Mouse (Mus musculus) spleen, postnatal 10 days (tissue): Measurements from ENCODE around the gene Lbx2.
A peak's percentile ranks its signal among the peaks of the same experiment; 100 is the strongest.

ENCODE experiments used
- DNase-seq, 2 experiments: peaks; one replicate each; pipeline ENCODE4 v3.0.0; 2021 to 2022; ENCODE audit warnings: low spot score in 2 of 2

The Lbx2 gene

GRCm38 (mm10) chr6:83070311-83071219 is 15.6 kb upstream of the Lbx2 start:
- peak in 1 of 2 experiments; percentile 47 for DNase-seq

GRCm38 (mm10) chr6:83071220-83071619 is 14.9 kb upstream of the Lbx2 start:
- no peak for DNase-seq

GRCm38 (mm10) chr6:83074979-83075378 is 11.2 kb upstream of the Lbx2 start:
- DNase-seq = no peak

GRCm38 (mm10) chr6:83077630-83078323 is 8.4 kb upstream of the Lbx2 start, which contains the start of gene Pcgf1:
Gene Pcgf1 (plus strand): TSS chr6:83077869.
- no peak for DNase-seq

GRCm38 (mm10) chr6:83078324-83078858 is 7.8 kb upstream of the Lbx2 start:
- DNase-seq = peak; percentile 100

GRCm38 (mm10) chr6:83080210-83080609 is 6.0 kb upstream of the Lbx2 start:
- no peak for DNase-seq

- DNase-seq = no peak
Observed at GRCm38 (mm10) chr6:83083497-83083896, 2.7 kb upstream of the Lbx2 start.

- DNase-seq = no peak
Observed at GRCm38 (mm10) chr6:83084477-83084876, 1.7 kb upstream of the Lbx2 start.

- no peak for DNase-seq
Observed at GRCm38 (mm10) chr6:83087205-83087925, 1.2 kb downstream of the Lbx2 start.

GRCm38 (mm10) chr6:83087926-83088260 is 1.7 kb downstream of the Lbx2 start:
- DNase-seq = no peak

- no peak for DNase-seq
Observed at GRCm38 (mm10) chr6:83092416-83093127, 6.4 kb downstream of the Lbx2 start.

- DNase-seq = no peak
Observed at GRCm38 (mm10) chr6:83095968-83096367, 9.8 kb downstream of the Lbx2 start.

GRCm38 (mm10) chr6:83098411-83098810 is 12.2 kb downstream of the Lbx2 start:
- DNase-seq = no peak

GRCm38 (mm10) chr6:83101316-83101687 is 15.1 kb downstream of the Lbx2 start, which contains the start of the genes Ccdc142 and Gm42688:
Gene Ccdc142 (plus strand): TSS chr6:83101601.
Gene Gm42688 (plus strand): TSS chr6:83101617.
- peak in 1 of 2 experiments; percentile 93 for DNase-seq

GRCm38 (mm10) chr6:83101688-83102556 is 15.8 kb downstream of the Lbx2 start:
- DNase-seq = peak; percentile 81 to 85

GRCm38 (mm10) chr6:83103130-83103650 is 17.0 kb downstream of the Lbx2 start:
- no peak for DNase-seq

GRCm38 (mm10) chr6:83104158-83104557 is 18.0 kb downstream of the Lbx2 start:
- no peak for DNase-seq

- peak; percentile 88 to 94 for DNase-seq
Observed at GRCm38 (mm10) chr6:83107566-83108400, 21.6 kb downstream of the Lbx2 start.
